Mouse (Mus musculus): ENCODE measurements around the gene Card9. TPM values are rescaled to one million over a fixed set of nuclear protein-coding genes. Genes with fewer than 3 reads are reported as not detected.

Gene Card9
- polyA plus RNA-seq, 1 experiment from 2014 or later, result 0.41 TPM

- Histone ChIP-seq H3K27me3 (ENCODE audit: control insufficient read depth, insufficient read depth, low read length) (no peaks in the 10 kb centered on the region), H3K36me3 (ENCODE audit: control insufficient read depth, insufficient read depth, low read length) (no peaks in the 10 kb centered on the region), H3K4me1 (ENCODE audit: control insufficient read depth, insufficient read depth, low read length) (0 out of 2 replicates have a peak, but pooled peaks cover 6% of the 10 kb centered on the region), H3K4me3 (ENCODE audit: low read depth, low read length) (no peak overlapping the region), H3K9ac (ENCODE audit: low read length) (no peak overlapping the region), H3K4me2 (ENCODE audit: low read depth) (no peak overlapping the region), H3K9me3 (ENCODE audit: control insufficient read depth, low read length) (no peaks in the 10 kb centered on the region), H3K27ac (ENCODE audit: low read depth, low read length) (no peak overlapping the region)
- ATAC-seq (ENCODE audit: insufficient read depth, low FRiP score, low TSS enrichment) (no peak), DNase-seq (ENCODE audit: low spot score) (no peak)
- 85% methylated on average over 7 of the region's 7 CpGs for WGBS
These were observed 4.0 kb downstream of the Card9 start for GRCm38 (mm10) chr2:26356678-26357077.

GRCm38 (mm10) chr2:26356231-26356630 lies 4.5 kb downstream of the Card9 start:
- Histone ChIP-seq H3K36me3 (ENCODE audit: control insufficient read depth, insufficient read depth, low read length) (no peaks in the 10 kb centered on the region), H3K4me2 (ENCODE audit: low read depth) (no peak overlapping the region), H3K27me3 (ENCODE audit: control insufficient read depth, insufficient read depth, low read length) (no peaks in the 10 kb centered on the region), H3K4me3 (ENCODE audit: low read depth, low read length) (no peak overlapping the region), H3K27ac (ENCODE audit: low read depth, low read length) (no peak overlapping the region), H3K9ac (ENCODE audit: low read length) (no peak overlapping the region), H3K9me3 (ENCODE audit: control insufficient read depth, low read length) (no peaks in the 10 kb centered on the region), H3K4me1 (ENCODE audit: control insufficient read depth, insufficient read depth, low read length) (peaks cover 6% of the 10 kb centered on the region)
- no peak for DNase-seq (ENCODE audit: low spot score)
- no peak for ATAC-seq (ENCODE audit: insufficient read depth, low FRiP score, low TSS enrichment)
- 75% methylated on average over 4 of the region's 4 CpGs for WGBS

- no peak overlapping the region for H3K4me3 ChIP-seq (ENCODE audit: low read depth, low read length)
- H3K4me2 ChIP-seq (ENCODE audit: low read depth), result no peak overlapping the region
- 91% methylated on average over 4 of the region's 4 CpGs for WGBS
- ATAC-seq (ENCODE audit: insufficient read depth, low FRiP score, low TSS enrichment) (no peak), DNase-seq (ENCODE audit: low spot score) (no peak)
- H3K27ac ChIP-seq (ENCODE audit: low read depth, low read length), result no peak overlapping the region
- no peaks in the 10 kb centered on the region for H3K27me3 ChIP-seq (ENCODE audit: control insufficient read depth, insufficient read depth, low read length)
- H3K9me3 ChIP-seq (ENCODE audit: control insufficient read depth, low read length), result no peaks in the 10 kb centered on the region
- peaks cover 10% of the 10 kb centered on the region for H3K4me1 ChIP-seq (ENCODE audit: control insufficient read depth, insufficient read depth, low read length)
- no peak overlapping the region for H3K9ac ChIP-seq (ENCODE audit: low read length)
- no peaks in the 10 kb centered on the region; the same call in 1 of the 2 replicates for H3K36me3 ChIP-seq (ENCODE audit: control insufficient read depth, insufficient read depth, low read length)
These were observed 6.3 kb downstream of the Card9 start for GRCm38 (mm10) chr2:26354401-26354800.

GRCm38 (mm10) chr2:26353066-26353980 lies 7.4 kb downstream of the Card9 start:
- Histone ChIP-seq H3K27ac (ENCODE audit: low read depth, low read length) (no peak overlapping the region), H3K4me1 (ENCODE audit: control insufficient read depth, insufficient read depth, low read length) (peaks cover 10% of the 10 kb centered on the region), H3K9me3 (ENCODE audit: control insufficient read depth, low read length) (no peaks in the 10 kb centered on the region), H3K27me3 (ENCODE audit: control insufficient read depth, insufficient read depth, low read length) (no peaks in the 10 kb centered on the region), H3K4me2 (ENCODE audit: low read depth) (peak overlapping the region; percentile 99), H3K36me3 (ENCODE audit: control insufficient read depth, insufficient read depth, low read length) (peaks cover 3% of the 10 kb centered on the region), H3K4me3 (ENCODE audit: low read depth, low read length) (peak overlapping the region; percentile 75), H3K9ac (ENCODE audit: low read length) (peak overlapping the region; percentile 89; the same call in 1 of the 2 replicates)
- DNase-seq (ENCODE audit: low spot score) (no peak), ATAC-seq (ENCODE audit: insufficient read depth, low FRiP score, low TSS enrichment) (no peak)
- 88% methylated on average over 11 of the region's 11 CpGs for WGBS

GRCm38 (mm10) chr2:26352291-26352910 lies 8.3 kb downstream of the Card9 start:
- no peaks in the 10 kb centered on the region for H3K9me3 ChIP-seq (ENCODE audit: control insufficient read depth, low read length)
- peak; percentile 26; the same call in 1 of the 2 replicates for ATAC-seq (ENCODE audit: insufficient read depth, low FRiP score, low TSS enrichment)
- H3K4me1 ChIP-seq (ENCODE audit: control insufficient read depth, insufficient read depth, low read length), result peaks cover 10% of the 10 kb centered on the region
- H3K4me2 ChIP-seq (ENCODE audit: low read depth), result peak overlapping the region; percentile 99
- no peak for DNase-seq (ENCODE audit: low spot score)
- peaks cover 3% of the 10 kb centered on the region for H3K36me3 ChIP-seq (ENCODE audit: control insufficient read depth, insufficient read depth, low read length)
- peak overlapping the region; percentile 89 for H3K9ac ChIP-seq (ENCODE audit: low read length)
- no peak overlapping the region for H3K27ac ChIP-seq (ENCODE audit: low read depth, low read length)
- H3K4me3 ChIP-seq (ENCODE audit: low read depth, low read length), result peak overlapping the region; percentile 75
- no peaks in the 10 kb centered on the region for H3K27me3 ChIP-seq (ENCODE audit: control insufficient read depth, insufficient read depth, low read length)
- 3% methylated on average over 36 of the region's 36 CpGs for WGBS

GRCm38 (mm10) chr2:26351358-26352290 lies 9.1 kb downstream of the Card9 start, which contains the start of gene Dnlz:
TSS of gene Dnlz (minus strand) at chr2:26352110.
- Histone ChIP-seq H3K4me3 (ENCODE audit: low read depth, low read length) (peak within 1 kb of the TSS; percentile 75), H3K36me3 (ENCODE audit: control insufficient read depth, insufficient read depth, low read length) (peaks cover 5% of the 10 kb centered on the region), H3K9me3 (ENCODE audit: control insufficient read depth, low read length) (no peaks in the 10 kb centered on the region), H3K4me1 (ENCODE audit: control insufficient read depth, insufficient read depth, low read length) (peaks cover 10% of the 10 kb centered on the region), H3K4me2 (ENCODE audit: low read depth) (peak within 1 kb of the TSS; percentile 99), H3K27ac (ENCODE audit: low read depth, low read length) (peak within 1 kb of the TSS; percentile 63; the same call in 1 of the 2 replicates), H3K9ac (ENCODE audit: low read length) (peak within 1 kb of the TSS; percentile 95), H3K27me3 (ENCODE audit: control insufficient read depth, insufficient read depth, low read length) (no peaks in the 10 kb centered on the region)
- 3% methylated on average over 62 of the region's 62 CpGs for WGBS
- ATAC-seq (ENCODE audit: insufficient read depth, low FRiP score, low TSS enrichment), result peak; percentile 58
- DNase-seq (ENCODE audit: low spot score), result peak; percentile 93

- Histone ChIP-seq H3K4me1 (ENCODE audit: control insufficient read depth, insufficient read depth, low read length) (peaks cover 10% of the 10 kb centered on the region), H3K27me3 (ENCODE audit: control insufficient read depth, insufficient read depth, low read length) (no peaks in the 10 kb centered on the region), H3K9ac (ENCODE audit: low read length) (no peak overlapping the region), H3K4me2 (ENCODE audit: low read depth) (no peak overlapping the region), H3K36me3 (ENCODE audit: control insufficient read depth, insufficient read depth, low read length) (peaks cover 13% of the 10 kb centered on the region), H3K9me3 (ENCODE audit: control insufficient read depth, low read length) (no peaks in the 10 kb centered on the region), H3K4me3 (ENCODE audit: low read depth, low read length) (no peak overlapping the region), H3K27ac (ENCODE audit: low read depth, low read length) (no peak overlapping the region)
- ATAC-seq (ENCODE audit: insufficient read depth, low FRiP score, low TSS enrichment), result no peak
- no peak for DNase-seq (ENCODE audit: low spot score)
- WGBS, result 83% methylated on average over 6 of the region's 6 CpGs
These were observed 12.5 kb downstream of the Card9 start for GRCm38 (mm10) chr2:26348241-26348640.
